Mouse (Mus musculus) bone marrow, adult 2 months (tissue): ENCODE data around the gene Gm49387. TPM values are rescaled to one million over a fixed set of nuclear protein-coding genes. Genes with fewer than 3 reads are reported as not detected.
A peak's percentile ranks its signal among the peaks of the same experiment; 100 is the strongest.

Source experiments
- H3K27ac ChIP-seq: fragments of 200-500 bp; 2 replicates; pipeline ENCODE4 v1.5.1; 2012; ENCODE audit warnings: low read depth, mild to moderate bottlenecking, control low read depth, inconsistent platforms, low read length; ENCODE audit not compliant: control insufficient read depth, poor library complexity, insufficient read depth
- H3K4me1 ChIP-seq: fragments of 200-500 bp; 2 replicates; pipeline ENCODE4 v1.6.1; 2011; ENCODE audit warnings: low read length; ENCODE audit not compliant: control insufficient read depth, insufficient read depth
- H3K4me3 ChIP-seq: fragments of 200-500 bp; replicated peaks from 2 replicates; pipeline ENCODE3; 2011; ENCODE audit warnings: mild to moderate bottlenecking, low read depth, low read length, control low read depth; ENCODE audit not compliant: control insufficient read depth
- CTCF ChIP-seq: fragments of 200-500 bp; IDR thresholded peaks from 2 replicates; pipeline ENCODE4 v1.5.1; 2011; ENCODE audit warnings: low read length, control low read depth; ENCODE audit not compliant: control insufficient read depth, insufficient read depth
- POLR2A ChIP-seq: fragments of 200-500 bp; IDR thresholded peaks from 2 replicates; pipeline ENCODE4 v1.6.1; 2011; ENCODE audit warnings: low read depth, mild to moderate bottlenecking, control low read depth, low read length, borderline replicate concordance; ENCODE audit not compliant: control insufficient read depth
- WGBS: fragments of 180-500 bp; shearing (Covaris S2); methylation state at CpG from one replicate; pipeline ENCODE4 v1.1.7; 2018; 5-methylcytosine and 5-hydroxymethylcytosine counted together
- polyA plus RNA-seq: library from polyadenylated mRNA; stranded (reverse); fragments of >200 nt; gene quantifications from 2 replicates; pipeline ENCODE4 v1.2.4, GENCODE M21; 2011; ENCODE audit warnings: low replicate concordance; ENCODE audit not compliant: missing spikeins, insufficient read depth, insufficient read length

Gm49387 gene
- polyA plus RNA-seq, 1 experiment, result not detected

DNA sequence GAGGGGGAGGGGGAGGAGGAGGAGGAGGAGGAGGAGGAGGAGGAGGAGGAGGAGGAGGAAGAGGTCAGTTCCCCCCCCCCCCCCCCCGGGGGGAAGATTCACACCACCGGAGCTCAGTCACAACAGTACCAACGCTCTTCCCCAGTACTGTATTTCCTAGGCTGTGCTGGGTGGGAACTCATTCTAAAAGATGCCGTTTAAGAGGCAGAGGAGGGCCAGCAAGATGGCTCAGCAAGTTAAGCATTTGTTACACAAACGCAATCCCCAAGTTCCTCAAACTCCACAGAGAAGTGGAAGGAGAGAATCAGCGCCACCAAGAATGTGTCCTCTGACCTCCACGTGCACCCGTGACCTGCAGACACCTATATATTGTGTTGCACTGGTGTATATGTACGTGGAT is 57.6 kb downstream of the Gm49387 start:
- Histone ChIP-seq H3K27ac (no peak overlapping the region), H3K4me3 (no peak overlapping the region), H3K4me1 (no peaks in the 10 kb centered on the region; the same call in 1 of the 2 replicates)
- WGBS, result 31% methylated on average over 9 of the region's 9 CpGs
- TF ChIP-seq POLR2A (no peak), CTCF (no peak)

GRCm38 (mm10) chr14:31577966-31578735 is 62.5 kb downstream of the Gm49387 start:
- 69% methylated on average over 9 of the region's 9 CpGs for WGBS
- Histone ChIP-seq H3K4me3 (no peak overlapping the region), H3K4me1 (peaks cover 2% of the 10 kb centered on the region), H3K27ac (no peak overlapping the region)
- TF ChIP-seq CTCF (no peak), POLR2A (no peak)

GRCm38 (mm10) chr14:31576846-31577697 is 63.6 kb downstream of the Gm49387 start:
- H3K27ac ChIP-seq, result no peak overlapping the region; the same call in 1 of the 2 replicates
- TF ChIP-seq POLR2A, result no peak
- peak overlapping the region; percentile 5 for H3K4me3 ChIP-seq
- H3K4me1 ChIP-seq, result peaks cover 2% of the 10 kb centered on the region
- 13% methylated on average over 10 of the region's 10 CpGs for WGBS

DNA sequence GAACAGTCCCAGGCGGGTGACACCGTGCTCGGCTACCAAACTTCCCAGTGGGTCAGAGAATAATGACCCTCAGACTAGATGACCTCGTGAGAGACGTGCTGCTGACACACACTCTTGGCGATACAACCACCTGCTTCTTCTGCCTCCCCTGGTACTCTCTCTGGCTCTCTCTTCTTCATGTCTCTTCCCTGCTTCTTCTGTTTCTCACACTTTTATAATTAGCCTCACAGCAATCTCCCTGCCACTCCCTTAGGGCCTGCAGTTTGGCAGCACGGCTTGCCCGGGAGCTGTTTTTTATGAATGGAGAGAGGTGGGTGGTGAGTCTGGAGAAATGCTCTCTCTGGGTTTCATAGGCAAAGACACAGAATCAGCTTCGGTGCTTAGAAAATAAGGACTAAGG is 64.8 kb downstream of the Gm49387 start:
- Histone ChIP-seq H3K4me1 (peaks cover 2% of the 10 kb centered on the region), H3K4me3 (no peak overlapping the region), H3K27ac (no peak overlapping the region)
- TF ChIP-seq POLR2A, result no peak
- TF ChIP-seq CTCF, result no peak
- WGBS, result 74% methylated on average over 9 of the region's 9 CpGs

GRCm38 (mm10) chr14:31574903-31575665 is 65.6 kb downstream of the Gm49387 start:
- Histone ChIP-seq H3K27ac (no peak overlapping the region), H3K4me3 (no peak overlapping the region)
- WGBS, result 71% methylated on average over 18 of the region's 18 CpGs

GRCm38 (mm10) chr14:31572561-31573175 is 68.0 kb downstream of the Gm49387 start:
- TF ChIP-seq POLR2A, result no peak
- TF ChIP-seq CTCF, result no peak
- Histone ChIP-seq H3K4me1 (peaks cover 3% of the 10 kb centered on the region), H3K27ac (no peak overlapping the region), H3K4me3 (no peak overlapping the region)
- 51% methylated on average over 9 of the region's 9 CpGs for WGBS

More at GRCm38 (mm10) chr14:31574903-31575665, 65.6 kb downstream of the Gm49387 start:
- peaks cover 2% of the 10 kb centered on the region for H3K4me1 ChIP-seq
- TF ChIP-seq CTCF (no peak), POLR2A (no peak)

DNA sequence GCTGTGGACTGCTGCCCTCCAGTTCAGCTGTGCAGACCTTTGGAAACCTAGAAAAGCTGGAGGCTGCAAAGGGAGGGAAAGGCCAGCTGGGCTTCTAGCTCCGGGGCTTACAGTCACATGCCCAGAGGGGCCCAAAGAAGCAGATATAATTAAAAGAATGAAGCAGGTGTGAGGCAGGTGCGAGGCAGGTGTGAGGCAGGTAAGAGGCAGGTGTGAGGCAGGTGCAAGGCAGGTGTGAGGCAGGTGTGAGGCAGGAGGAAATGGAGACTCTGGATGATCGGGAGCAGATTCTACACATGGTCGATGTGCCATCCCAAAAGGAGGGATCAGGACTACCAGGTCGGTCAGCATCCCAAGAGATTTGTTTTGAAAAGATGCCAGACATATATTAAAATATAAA is 69.3 kb downstream of the Gm49387 start:
- TF ChIP-seq POLR2A (no peak), CTCF (no peak)
- no peak overlapping the region for H3K4me3 ChIP-seq
- H3K27ac ChIP-seq, result no peak overlapping the region
- 87% methylated on average over 5 of the region's 5 CpGs for WGBS
- peaks cover 2% of the 10 kb centered on the region for H3K4me1 ChIP-seq
